Mouse (Mus musculus): Measurements from ENCODE around the gene Tert. TPM values are rescaled to one million over a fixed set of nuclear protein-coding genes. Genes with fewer than 3 reads are reported as not detected.

The Tert gene
- polyA plus RNA-seq, 1 experiment from 2014 or later = 0.43 TPM

- no peak overlapping the region for H3K4me2 ChIP-seq (replicated peaks; ENCODE audit: low read depth, low read length)
- TF ChIP-seq EP300 (IDR thresholded peaks at IDR 0.05) = no peak
- TF ChIP-seq CTCF (IDR thresholded peaks at IDR 0.05) = no peak
- WGBS = 55% methylated on average over 3 of the region's 3 CpGs
These were observed 28.3 kb downstream of the Tert start for GRCm38 (mm10) chr13:73654976-73655375.

DNA sequence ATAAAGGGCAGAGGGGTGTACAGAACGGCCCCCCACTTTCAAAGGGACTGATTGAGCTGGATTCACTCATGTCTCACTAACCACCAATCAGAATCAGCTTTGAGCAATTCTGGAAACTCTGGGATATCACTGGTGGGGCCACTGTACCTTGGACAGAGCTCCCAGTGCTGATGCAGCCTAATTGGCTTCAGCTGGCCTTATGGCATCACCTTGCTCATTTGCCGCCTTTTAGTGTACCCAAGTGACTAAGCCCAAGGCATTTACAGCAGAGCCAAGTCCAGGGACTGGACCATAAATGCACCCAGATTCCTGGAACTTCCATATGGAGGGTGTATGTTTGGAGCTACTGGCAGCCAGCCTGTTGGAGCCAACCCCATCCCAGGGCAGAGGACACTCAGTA lies 32.2 kb downstream of the Tert start:
- ATAC-seq (no peak), DNase-seq (ENCODE audit: low spot score) (no peak)
- H3K36me3 ChIP-seq (ENCODE audit: insufficient read depth, low read length) = no peaks in the 10 kb centered on the region
- H3K9me3 ChIP-seq (ENCODE audit: low read length) = no peaks in the 10 kb centered on the region
- 37% methylated on average over 2 of the region's 2 CpGs for WGBS
- H3K27me3 ChIP-seq (replicated peaks; ENCODE audit: insufficient read depth, low read length) = no peaks in the 10 kb centered on the region
- TF ChIP-seq EP300 (IDR thresholded peaks at IDR 0.05) (no peak), CTCF (IDR thresholded peaks at IDR 0.05) (no peak)
- no peaks in the 10 kb centered on the region for H3K4me1 ChIP-seq (ENCODE audit: insufficient read depth, low read depth, low read length)
- H3K4me2 ChIP-seq (replicated peaks; ENCODE audit: low read depth, low read length) = no peak overlapping the region
- no peak overlapping the region for H3K4me3 ChIP-seq (ENCODE audit: low read depth, low read length)
- no peak overlapping the region for H3K27ac ChIP-seq (ENCODE audit: low read length)
- no peak overlapping the region for H3K9ac ChIP-seq (replicated peaks; ENCODE audit: low read depth)

More at GRCm38 (mm10) chr13:73654976-73655375, 28.3 kb downstream of the Tert start:
- no peak overlapping the region for H3K4me3 ChIP-seq (ENCODE audit: low read depth, low read length)
- no peaks in the 10 kb centered on the region for H3K9me3 ChIP-seq (ENCODE audit: low read length)
- no peaks in the 10 kb centered on the region for H3K27me3 ChIP-seq (replicated peaks; ENCODE audit: insufficient read depth, low read length)
- no peaks in the 10 kb centered on the region for H3K4me1 ChIP-seq (ENCODE audit: insufficient read depth, low read depth, low read length)
- DNase-seq (ENCODE audit: low spot score) (peak; percentile 26), ATAC-seq (no peak)
- no peak overlapping the region for H3K9ac ChIP-seq (replicated peaks; ENCODE audit: low read depth)
- no peaks in the 10 kb centered on the region for H3K36me3 ChIP-seq (ENCODE audit: insufficient read depth, low read length)
- no peak overlapping the region for H3K27ac ChIP-seq (ENCODE audit: low read length)

DNA sequence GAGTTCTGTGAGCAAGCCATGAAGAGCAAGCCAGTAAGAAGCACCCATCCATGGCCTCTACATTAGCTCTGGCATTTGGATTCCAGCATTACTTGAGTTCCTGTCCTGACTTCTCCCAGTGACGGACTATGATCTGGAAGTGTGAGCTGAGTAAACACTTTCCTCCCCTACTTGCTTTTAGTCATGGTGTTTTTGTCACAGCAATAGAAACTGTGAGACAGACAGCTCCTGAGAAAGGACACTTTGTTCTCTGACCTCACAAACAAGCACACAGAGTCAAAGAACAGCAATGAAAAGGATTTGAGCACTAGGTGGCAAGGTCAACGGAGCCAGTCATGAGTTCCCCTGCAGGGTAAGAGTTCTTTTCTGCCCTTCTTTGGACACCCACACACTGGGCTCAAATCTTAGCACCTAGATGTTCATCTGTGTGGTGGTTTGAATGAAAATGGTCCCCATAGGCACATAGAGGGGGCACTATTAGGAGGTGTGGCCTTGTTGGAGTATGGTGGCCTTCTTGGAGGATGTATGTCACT lies 33.5 kb downstream of the Tert start:
- no peak for ATAC-seq

DNA sequence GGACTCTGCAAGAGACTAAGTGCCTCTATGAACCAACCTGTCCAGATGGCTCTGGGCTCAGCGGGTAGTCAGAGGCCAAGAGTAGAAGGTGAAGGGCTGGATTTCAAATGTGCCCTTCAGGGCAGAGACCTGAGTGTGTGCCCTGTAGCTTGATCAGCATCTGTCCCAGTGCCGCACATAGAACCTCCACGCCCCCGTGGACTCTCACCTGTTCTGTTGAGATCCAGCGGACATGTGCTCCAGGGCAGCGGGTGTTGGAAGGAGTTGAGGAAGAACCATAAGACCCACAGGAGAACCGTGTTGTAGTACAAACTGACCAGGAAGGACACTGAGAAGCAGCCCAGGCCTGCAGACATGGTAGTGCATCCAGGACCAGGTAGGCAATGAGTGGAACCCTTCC lies 48.5 kb downstream of the Tert start:
- H3K36me3 ChIP-seq (ENCODE audit: insufficient read depth, low read length) = no peaks in the 10 kb centered on the region
- H3K27ac ChIP-seq (ENCODE audit: low read length) = no peak overlapping the region
- no peak overlapping the region for H3K4me3 ChIP-seq (ENCODE audit: low read depth, low read length)
- no peak overlapping the region for H3K9ac ChIP-seq (replicated peaks; ENCODE audit: low read depth)
- no peak for TF ChIP-seq CTCF (IDR thresholded peaks at IDR 0.05)
- no peak for TF ChIP-seq EP300 (IDR thresholded peaks at IDR 0.05)
- WGBS = 85% methylated on average over 7 of the region's 7 CpGs
- DNase-seq (ENCODE audit: low spot score) (no peak), ATAC-seq (no peak)
- no peaks in the 10 kb centered on the region for H3K27me3 ChIP-seq (replicated peaks; ENCODE audit: insufficient read depth, low read length)
- no peak overlapping the region for H3K4me2 ChIP-seq (replicated peaks; ENCODE audit: low read depth, low read length)
- no peaks in the 10 kb centered on the region for H3K9me3 ChIP-seq (ENCODE audit: low read length)
- H3K4me1 ChIP-seq (ENCODE audit: insufficient read depth, low read depth, low read length) = no peaks in the 10 kb centered on the region

More for the DNA sequence above, 33.5 kb downstream of the Tert start:
- TF ChIP-seq EP300 (IDR thresholded peaks at IDR 0.05) (no peak), CTCF (IDR thresholded peaks at IDR 0.05) (no peak)
- no peak overlapping the region for H3K4me3 ChIP-seq (ENCODE audit: low read depth, low read length)
- no peaks in the 10 kb centered on the region for H3K9me3 ChIP-seq (ENCODE audit: low read length)
- no peaks in the 10 kb centered on the region for H3K27me3 ChIP-seq (replicated peaks; ENCODE audit: insufficient read depth, low read length)
- no peaks in the 10 kb centered on the region for H3K4me1 ChIP-seq (ENCODE audit: insufficient read depth, low read depth, low read length)
- no peak overlapping the region for H3K27ac ChIP-seq (ENCODE audit: low read length)
- H3K9ac ChIP-seq (replicated peaks; ENCODE audit: low read depth) = no peak overlapping the region
- H3K36me3 ChIP-seq (ENCODE audit: insufficient read depth, low read length) = no peaks in the 10 kb centered on the region
- WGBS = 75% methylated on average over 2 of the region's 2 CpGs
- H3K4me2 ChIP-seq (replicated peaks; ENCODE audit: low read depth, low read length) = no peak overlapping the region
- no peak for DNase-seq (ENCODE audit: low spot score)

- no peaks in the 10 kb centered on the region for H3K9me3 ChIP-seq (ENCODE audit: low read length)
- 76% methylated on average over 3 of the region's 3 CpGs for WGBS
- H3K4me2 ChIP-seq (replicated peaks; ENCODE audit: low read depth, low read length) = no peak within 1 kb of the TSS
- H3K36me3 ChIP-seq (ENCODE audit: insufficient read depth, low read length) = no peaks in the 10 kb centered on the region
- DNase-seq (ENCODE audit: low spot score) (no peak), ATAC-seq (no peak)
- no peaks in the 10 kb centered on the region for H3K27me3 ChIP-seq (replicated peaks; ENCODE audit: insufficient read depth, low read length)
- no peak for TF ChIP-seq EP300 (IDR thresholded peaks at IDR 0.05)
- no peak for TF ChIP-seq CTCF (IDR thresholded peaks at IDR 0.05)
- H3K4me1 ChIP-seq (ENCODE audit: insufficient read depth, low read depth, low read length) = no peaks in the 10 kb centered on the region
- no peak within 1 kb of the TSS for H3K4me3 ChIP-seq (ENCODE audit: low read depth, low read length)
- H3K27ac ChIP-seq (ENCODE audit: low read length) = no peak within 1 kb of the TSS
- no peak within 1 kb of the TSS for H3K9ac ChIP-seq (replicated peaks; ENCODE audit: low read depth)
These were observed 51.1 kb downstream of the Tert start, which contains the start of gene Slc6a18 for GRCm38 (mm10) chr13:73677853-73678252. TSS of gene Slc6a18 (minus strand) at chr13:73678023.

- Histone ChIP-seq H3K27me3 (replicated peaks; ENCODE audit: insufficient read depth, low read length) (no peaks in the 10 kb centered on the region), H3K4me3 (ENCODE audit: low read depth, low read length) (no peak overlapping the region), H3K4me2 (replicated peaks; ENCODE audit: low read depth, low read length) (no peak overlapping the region), H3K9ac (replicated peaks; ENCODE audit: low read depth) (no peak overlapping the region), H3K36me3 (ENCODE audit: insufficient read depth, low read length) (no peaks in the 10 kb centered on the region), H3K4me1 (ENCODE audit: insufficient read depth, low read depth, low read length) (no peaks in the 10 kb centered on the region), H3K27ac (ENCODE audit: low read length) (no peak overlapping the region), H3K9me3 (ENCODE audit: low read length) (no peaks in the 10 kb centered on the region)
- ATAC-seq = no peak
- 46% methylated on average over 2 of the region's 2 CpGs for WGBS
- TF ChIP-seq CTCF (IDR thresholded peaks at IDR 0.05) (no peak), EP300 (IDR thresholded peaks at IDR 0.05) (no peak)
- no peak for DNase-seq (ENCODE audit: low spot score)
These were observed 52.6 kb downstream of the Tert start for GRCm38 (mm10) chr13:73679311-73679710.

- Histone ChIP-seq H3K4me1 (ENCODE audit: insufficient read depth, low read depth, low read length) (no peaks in the 10 kb centered on the region), H3K27ac (ENCODE audit: low read length) (no peak overlapping the region), H3K4me2 (replicated peaks; ENCODE audit: low read depth, low read length) (no peak overlapping the region), H3K9ac (replicated peaks; ENCODE audit: low read depth) (no peak overlapping the region), H3K36me3 (ENCODE audit: insufficient read depth, low read length) (no peaks in the 10 kb centered on the region), H3K27me3 (replicated peaks; ENCODE audit: insufficient read depth, low read length) (no peaks in the 10 kb centered on the region), H3K9me3 (ENCODE audit: low read length) (no peaks in the 10 kb centered on the region), H3K4me3 (ENCODE audit: low read depth, low read length) (no peak overlapping the region)
- no peak for TF ChIP-seq CTCF (IDR thresholded peaks at IDR 0.05)
- no peak for TF ChIP-seq EP300 (IDR thresholded peaks at IDR 0.05)
- ATAC-seq (peak; percentile 25; the same call in 1 of the 2 replicates), DNase-seq (ENCODE audit: low spot score) (no peak)
- WGBS = 14% methylated on average over 1 of the region's 1 CpGs
These were observed 53.7 kb downstream of the Tert start for GRCm38 (mm10) chr13:73680394-73680793.

All from lung, postnatal 0 days (tissue).